Mouse (Mus musculus) layer of hippocampus, postnatal 25 days (tissue): ENCODE results near the gene Cfc1. TPM values are rescaled to one million over a fixed set of nuclear protein-coding genes. Genes with fewer than 3 reads are reported as not detected.

Experiments
- total RNA-seq, 2 experiments: library from RNA; stranded (reverse); gene quantifications; 2 replicates each; pipeline ENCODE4 v1.2.3; 2021

Cfc1 gene
- total RNA-seq, 2 experiments from 2014 or later = not detected

Other genes starting within 250 kb of the Cfc1 start
- gene Ccdc115, start 96.0 kb upstream of the Cfc1 start, total RNA-seq = 10 to 100 TPM; 17.6 to 18.4 TPM
- gene Imp4, start 95.8 kb upstream of the Cfc1 start, total RNA-seq = 10 to 100 TPM; 31.4 to 35.8 TPM
- 1 to 10 TPM; 4.3 to 5.6 TPM for gene Ptpn18, start 75.9 kb upstream of the Cfc1 start, total RNA-seq
- not detected for gene Prss39, start 37.2 kb upstream of the Cfc1 start, total RNA-seq
- not detected for gene Prss40, start 25.3 kb downstream of the Cfc1 start, total RNA-seq
- gene Amer3, start 44.0 kb downstream of the Cfc1 start, total RNA-seq = 10 to 100 TPM; 41.3 to 42.0 TPM